Comparison of ENCODE assay signal across 8 mouse cellular contexts in the genomic region with DNA sequence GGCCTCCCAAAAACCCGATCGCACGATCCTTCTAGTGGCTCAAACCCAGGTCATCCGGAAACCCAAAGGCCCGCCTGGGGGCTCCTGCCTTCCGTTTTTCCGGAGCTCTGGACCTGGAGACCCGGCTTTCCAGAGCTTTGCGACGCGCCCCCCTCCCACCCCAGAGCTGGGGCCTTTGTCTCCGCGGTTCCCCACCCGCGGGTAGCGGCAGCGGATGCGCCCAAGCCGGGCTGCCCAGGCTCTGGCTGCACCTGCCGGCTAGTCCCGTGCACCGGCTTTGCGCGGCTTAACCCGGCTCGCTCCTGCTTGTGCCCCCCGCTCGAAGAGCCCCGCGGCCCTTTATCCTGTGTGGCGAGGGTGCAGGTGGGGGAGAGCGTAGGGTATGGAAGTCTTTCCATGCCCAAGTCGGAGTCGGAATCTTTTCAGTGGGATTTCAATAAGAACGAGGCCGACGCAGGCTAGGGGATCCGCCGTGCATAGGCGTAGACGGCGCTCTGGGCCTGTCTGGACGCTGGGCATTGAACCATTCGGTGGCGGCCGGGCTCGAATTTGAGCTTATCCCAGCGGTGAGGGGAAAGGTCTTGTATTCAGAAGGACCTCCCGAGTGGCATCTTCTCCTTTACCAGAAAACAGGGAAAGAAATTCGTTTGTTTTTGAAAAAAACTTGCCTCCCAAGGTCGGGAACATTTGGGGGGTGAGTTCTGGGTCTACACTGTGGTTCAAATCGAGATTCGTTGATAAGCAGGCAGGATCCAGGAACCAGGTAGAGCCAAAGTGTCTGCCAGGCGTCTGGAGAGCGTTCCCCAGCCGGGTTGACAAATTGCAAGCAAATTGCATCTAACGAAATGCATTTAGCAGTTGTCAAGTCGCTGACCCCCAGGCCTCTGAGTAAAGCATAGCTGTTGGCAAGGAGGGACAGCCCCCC. TPM values are rescaled to one million over a fixed set of nuclear protein-coding genes. Genes with fewer than 3 reads are reported as not detected.
DNase-seq lines count a peak whose midpoint lies in the region; ATAC-seq and TF ChIP-seq lines count a peak whose summit lies in the region.

No protein-coding gene starts in this region.

- no peaks in the 10 kb centered on the region for H3K9me3 ChIP-seq in ES-E14 (ENCODE audit: control insufficient read depth, insufficient read depth, low read depth, low read length)
- no peaks in the 10 kb centered on the region for H3K9me3 ChIP-seq in limb, embryonic 14.5 days (ENCODE audit: control insufficient read depth, low read length)
- H3K9me3 ChIP-seq in stomach, embryonic 15.5 days, result no peaks in the 10 kb centered on the region

- TF ChIP-seq CTCF in gastrocnemius, adult 2 months (IDR thresholded peaks at IDR 0.05), result no peak

- peak overlapping the region; percentile 48 for H3K27ac ChIP-seq in gastrocnemius, adult 2 months
- H3K27ac ChIP-seq in ES-E14 (ENCODE audit: insufficient read depth, low read depth, low read length, poor library complexity, severe bottlenecking), result no peak overlapping the region
- no peak overlapping the region for H3K27ac ChIP-seq in limb, embryonic 14.5 days (replicated peaks; ENCODE audit: low read depth, low read length)
- no peak overlapping the region for H3K27ac ChIP-seq in stomach, embryonic 15.5 days

- in situ Hi-C loops in ES-E14 (cut with MboI; ENCODE audit: low sequenced_read_pairs in 2 of 2, unreplicated experiment in 2 of 2), result no loop called here

- no peak for ATAC-seq in limb, embryonic 14.5 days (ENCODE audit: low FRiP score, low read depth)
- ATAC-seq in stomach, embryonic 15.5 days (ENCODE audit: insufficient read depth, low FRiP score, low read depth), result no peak

- intact Hi-C loops in gastrocnemius, adult 2 months (cut with DNase I), result loop anchor here (5.0 kb wide), 2 partner anchors 238 to 308 kb away; no protein-coding TSS in a partner anchor
- intact Hi-C loops in gastrocnemius, postnatal 36 days (cut with DNase I), result no loop called here

- 5% methylated on average over 53 of the region's 58 CpGs for WGBS in limb, embryonic 14.5 days
- WGBS in stomach, embryonic 15.5 days, result 2% methylated on average over 58 of the region's 58 CpGs

- no peaks in the 10 kb centered on the region for H3K36me3 ChIP-seq in ES-E14 (ENCODE audit: control insufficient read depth, insufficient read depth, low read length, poor library complexity, severe bottlenecking)
- H3K36me3 ChIP-seq in limb, embryonic 14.5 days (ENCODE audit: control insufficient read depth, insufficient read depth, low read length), result no peaks in the 10 kb centered on the region
- no peaks in the 10 kb centered on the region for H3K36me3 ChIP-seq in stomach, embryonic 15.5 days

- peak overlapping the region; percentile 17; the same call in 1 of the 2 replicates for H3K9ac ChIP-seq in ES-E14 (ENCODE audit: insufficient read depth, low read depth, low read length, poor library complexity, severe bottlenecking)
- H3K9ac ChIP-seq in limb, embryonic 14.5 days (ENCODE audit: low read depth, low read length, severe bottlenecking), result peak overlapping the region; percentile 16
- H3K9ac ChIP-seq in stomach, embryonic 15.5 days, result 0 out of 2 replicates have a peak overlapping the region, but pooled peaks have one; percentile 25

- DNase-seq in gastrocnemius, adult 2 months, result peak; percentile 28
- DNase-seq in gastrocnemius, postnatal 36 days, result no peak
- DNase-seq in ES-E14 (ENCODE audit: low read depth, low spot score), result no peak
- peak; percentile 32 for DNase-seq in forelimb bud, embryonic 11.5 days (ENCODE audit: low read depth, low spot score)
- DNase-seq in limb, embryonic 14.5 days (ENCODE audit: low spot score), result no peak
- no peak for DNase-seq in left cerebral cortex, adult 18-20 months (ENCODE audit: low spot score in 2 of 2)
- DNase-seq in urinary bladder, adult 18-20 months (ENCODE audit: low spot score in 2 of 2), result no peak

- peak overlapping the region; percentile 72 for H3K4me3 ChIP-seq in gastrocnemius, adult 2 months
- H3K4me3 ChIP-seq in ES-E14 (ENCODE audit: insufficient read depth in 1 of 2, low read depth in 1 of 2, low read length in 2 of 2, poor library complexity in 1 of 2, severe bottlenecking in 1 of 2), result peak overlapping the region; percentile 45 to 57; a peak in 3 of 4 replicates
- peak overlapping the region; percentile 36 for H3K4me3 ChIP-seq in limb, embryonic 14.5 days (replicated peaks; ENCODE audit: low read length)
- peak overlapping the region; percentile 39 for H3K4me3 ChIP-seq in stomach, embryonic 15.5 days (replicated peaks)

- peaks cover 0 to 6% of the 10 kb centered on the region in 2 experiments; a peak in 1 of 4 replicates for H3K4me1 ChIP-seq in ES-E14 (ENCODE audit: control insufficient read depth in 2 of 2, insufficient read depth in 2 of 2, low read length in 2 of 2, poor library complexity in 1 of 2)
- H3K4me1 ChIP-seq in limb, embryonic 14.5 days (ENCODE audit: control insufficient read depth, insufficient read depth, low read length), result peaks cover 23% of the 10 kb centered on the region
- peaks cover 54% of the 10 kb centered on the region for H3K4me1 ChIP-seq in stomach, embryonic 15.5 days

- TF ChIP-seq POLR2A in limb, embryonic 14.5 days (IDR thresholded peaks at IDR 0.05; ENCODE audit: borderline replicate concordance, extremely low read depth, insufficient read depth, insufficient read length), result no peak

- H3K27me3 ChIP-seq in limb, embryonic 14.5 days (ENCODE audit: control insufficient read depth, insufficient read depth, low read length), result peaks cover 99% of the 10 kb centered on the region
- H3K27me3 ChIP-seq in stomach, embryonic 15.5 days (replicated peaks), result peaks cover 98% of the 10 kb centered on the region

- H3K4me2 ChIP-seq in limb, embryonic 14.5 days (replicated peaks; ENCODE audit: low read depth, low read length, severe bottlenecking), result peak overlapping the region; percentile 57
- H3K4me2 ChIP-seq in stomach, embryonic 15.5 days, result peak overlapping the region; percentile 72

TF ChIP-seq in ES-E14, 5 proteins besides CTCF, POLR2A, EP300 and RAD21:
- no peak for TF ChIP-seq MAFK (IDR thresholded peaks at IDR 0.05; ENCODE audit: insufficient read depth, low read depth, low read length)
- no peak for TF ChIP-seq HCFC1 (IDR thresholded peaks at IDR 0.05; ENCODE audit: borderline replicate concordance, insufficient read depth, low read length)
- TF ChIP-seq ZNF384 (IDR thresholded peaks at IDR 0.05; ENCODE audit: low read depth, low read length), result no peak
- TF ChIP-seq CHD2 (IDR thresholded peaks at IDR 0.05; ENCODE audit: low read depth, low read length), result no peak
- no peak for TF ChIP-seq ZC3H11A (IDR thresholded peaks at IDR 0.05; ENCODE audit: borderline replicate concordance, low read depth, low read length)

RNA-seq across cellular contexts. Expression of gene Gata2, which starts 0.6 kb away (rescaled TPM):
- total RNA-seq in gastrocnemius, adult 2 months (2021), result 1 to 10 TPM; 4.4 to 9.9 TPM
- total RNA-seq in gastrocnemius, postnatal 36 days (2021), result 1 to 10 TPM; 4.2 to 4.3 TPM
- total RNA-seq in ES-E14 (2012; rRNA removed), result 1.3 and 5.4 TPM in 2 replicates
- 15.7 and 18.4 TPM in 2 replicates for polyA plus RNA-seq in limb, embryonic 14.5 days (2012; rRNA removed)
- polyA plus RNA-seq in limb, embryonic 14.5 days (2014; fragmentation: Nextera tagmentation; extraction: Ambion mirVana), result 18.1 and 19.3 TPM in 2 replicates
- polyA plus RNA-seq in stomach, embryonic 15.5 days (2015; fragmentation: Nextera tagmentation; extraction: Ambion mirVana), result 7.0 and 12.0 TPM in 2 replicates
- 1 to 10 TPM; 6.1 to 6.8 TPM for total RNA-seq in left cerebral cortex, adult 18-20 months (2021)

RNA-seq across cellular contexts. Expression of gene Dnajb8, which starts 27.8 kb away (rescaled TPM):
- not detected for total RNA-seq in gastrocnemius, adult 2 months (2021)
- total RNA-seq in gastrocnemius, postnatal 36 days (2021), result not detected
- total RNA-seq in ES-E14 (2012; rRNA removed), result not detected in 2 replicates
- not detected in 2 replicates for polyA plus RNA-seq in limb, embryonic 14.5 days (2012; rRNA removed)
- polyA plus RNA-seq in limb, embryonic 14.5 days (2014; fragmentation: Nextera tagmentation; extraction: Ambion mirVana), result not detected in 2 replicates
- polyA plus RNA-seq in stomach, embryonic 15.5 days (2015; fragmentation: Nextera tagmentation; extraction: Ambion mirVana), result not detected in 2 replicates
- total RNA-seq in left cerebral cortex, adult 18-20 months (2021), result not detected

Comparison
In these comparisons a context has a peak if more than half of its experiments do, and no peak if none do; other contexts are left out.
1. DNase-seq: peak in gastrocnemius, adult 2 months (single experiment) and forelimb bud, embryonic 11.5 days (single experiment); none in gastrocnemius, postnatal 36 days (0 of 2), ES-E14 (single experiment), limb, embryonic 14.5 days (single experiment), left cerebral cortex, adult 18-20 months (0 of 2) and urinary bladder, adult 18-20 months (0 of 2).
2. Peak in every context shown above with its lines, with median percentiles within 50 percentile points of each other: H3K4me3 ChIP-seq and H3K9ac ChIP-seq.